Mouse (Mus musculus): Measurements from ENCODE around the gene Ttc19.
"Not testable (repeated sequence)": the region's sequence is repeated elsewhere in the genome, so short reads cannot be mapped to it uniquely, and the experiment has no call there.

The Ttc19 gene

GRCm38 (mm10) chr11:62280675-62281600 lies at the start of gene Ttc19, which contains the start of gene Zswim7:
Gene Ttc19, plus strand, starts transcription at chr11:62281473.
Gene Zswim7, minus strand, starts transcription at chr11:62281375.
- peak; percentile 91 for DNase-seq

- DNase-seq = no peak
These were observed 40.5 kb upstream of the Ttc19 start for GRCm38 (mm10) chr11:62240631-62241261.

GRCm38 (mm10) chr11:62243871-62244270 lies 37.4 kb upstream of the Ttc19 start:
- DNase-seq = no peak

- no peak for DNase-seq
These were observed 36.8 kb upstream of the Ttc19 start for GRCm38 (mm10) chr11:62244471-62244870.

- DNase-seq = no peak
These were observed 33.4 kb upstream of the Ttc19 start for GRCm38 (mm10) chr11:62247759-62248400.

GRCm38 (mm10) chr11:62248401-62249244 lies 32.6 kb upstream of the Ttc19 start, which contains the start of gene Adora2b:
Gene Adora2b, plus strand, starts transcription at chr11:62248984.
- peak; percentile 9 for DNase-seq

GRCm38 (mm10) chr11:62249266-62250037 lies 31.8 kb upstream of the Ttc19 start:
- peak; percentile 13 for DNase-seq

- DNase-seq = no peak
These were observed 30.2 kb upstream of the Ttc19 start for GRCm38 (mm10) chr11:62251047-62251446.

- DNase-seq = no peak
These were observed 27.9 kb upstream of the Ttc19 start for GRCm38 (mm10) chr11:62253380-62253779.

- no peak for DNase-seq
These were observed 22.1 kb upstream of the Ttc19 start for GRCm38 (mm10) chr11:62259214-62259613.

GRCm38 (mm10) chr11:62263599-62263998 lies 17.7 kb upstream of the Ttc19 start:
- no peak for DNase-seq

GRCm38 (mm10) chr11:62264018-62264417 lies 17.3 kb upstream of the Ttc19 start:
- no peak for DNase-seq

GRCm38 (mm10) chr11:62265642-62266041 lies 15.6 kb upstream of the Ttc19 start:
- DNase-seq = no peak

- DNase-seq = no peak
These were observed 14.6 kb upstream of the Ttc19 start for GRCm38 (mm10) chr11:62266466-62267214.

- DNase-seq = no peak
These were observed 12.9 kb upstream of the Ttc19 start for GRCm38 (mm10) chr11:62268381-62268780.

GRCm38 (mm10) chr11:62269097-62269496 lies 12.2 kb upstream of the Ttc19 start:
- DNase-seq = no peak

GRCm38 (mm10) chr11:62270851-62271250 lies 10.4 kb upstream of the Ttc19 start:
- no peak for DNase-seq

GRCm38 (mm10) chr11:62277086-62277485 lies 4.2 kb upstream of the Ttc19 start:
- DNase-seq = no peak

- peak; percentile 18 for DNase-seq
These were observed 3.2 kb upstream of the Ttc19 start for GRCm38 (mm10) chr11:62278027-62278426.

- no peak for DNase-seq
These were observed 326 bp downstream of the Ttc19 start for GRCm38 (mm10) chr11:62281601-62281997.

- DNase-seq = not testable (repeated sequence)
These were observed 2.7 kb downstream of the Ttc19 start for GRCm38 (mm10) chr11:62284020-62284419.
